Mouse (Mus musculus) heart, embryonic 10.5 days (tissue): ENCODE data around the gene Pgm2l1. TPM values are rescaled to one million over a fixed set of nuclear protein-coding genes. Genes with fewer than 3 reads are reported as not detected.

Experiments
- DNase-seq: peaks from one replicate; pipeline ENCODE4 v3.0.0-alpha.2; 2017; ENCODE audit warnings: low spot score
- H3K27ac ChIP-seq: fragments of 300-500 bp; sonication (generic); 2 replicates; pipeline ENCODE4 v1.5.1; 2016; ENCODE audit warnings: mild to moderate bottlenecking
- H3K27me3 ChIP-seq: fragments of 300-500 bp; sonication (generic); 2 replicates; pipeline ENCODE4 v1.6.1; 2016; ENCODE audit warnings: mild to moderate bottlenecking; ENCODE audit not compliant: poor library complexity, insufficient read depth, severe bottlenecking
- H3K36me3 ChIP-seq: fragments of 300-500 bp; sonication (generic); 2 replicates; pipeline ENCODE4 v1.6.1; 2016; ENCODE audit warnings: mild to moderate bottlenecking, moderate library complexity
- H3K4me1 ChIP-seq: fragments of 300-500 bp; sonication (generic); 2 replicates; pipeline ENCODE4 v1.6.1; 2016; ENCODE audit warnings: mild to moderate bottlenecking
- H3K4me3 ChIP-seq: fragments of 300-500 bp; sonication (generic); 2 replicates; pipeline ENCODE4 v1.5.1; 2016; ENCODE audit warnings: mild to moderate bottlenecking, moderate library complexity
- H3K9me3 ChIP-seq: fragments of 300-500 bp; sonication (generic); 2 replicates; pipeline ENCODE4 v1.6.1; 2016; ENCODE audit warnings: mild to moderate bottlenecking, moderate library complexity
- WGBS: fragments of 180-500 bp; shearing (Covaris S2); methylation state at CpG from one replicate; pipeline ENCODE4 v1.1.7; 2016; 5-methylcytosine and 5-hydroxymethylcytosine counted together
- polyA plus RNA-seq: library from polyadenylated mRNA; unstranded; fragments of >200 nt; fragmentation: Nextera tagmentation; extraction: Ambion mirVana; gene quantifications from 2 replicates; pipeline ENCODE4 v1.2.1, GENCODE M21; 2016

Gene Pgm2l1
- polyA plus RNA-seq, 1 experiment from 2014 or later, result 1.4 TPM

GRCm38 (mm10) chr7:100283298-100283697 lies 56.1 kb downstream of the Pgm2l1 start:
- Histone ChIP-seq H3K4me3 (no peak overlapping the region), H3K27me3 (peaks cover 37% of the 10 kb centered on the region), H3K9me3 (no peaks in the 10 kb centered on the region), H3K36me3 (no peaks in the 10 kb centered on the region), H3K27ac (no peak overlapping the region), H3K4me1 (peaks cover 14% of the 10 kb centered on the region)
- no peak for DNase-seq
- WGBS, result 74% methylated on average over 3 of the region's 3 CpGs

DNA sequence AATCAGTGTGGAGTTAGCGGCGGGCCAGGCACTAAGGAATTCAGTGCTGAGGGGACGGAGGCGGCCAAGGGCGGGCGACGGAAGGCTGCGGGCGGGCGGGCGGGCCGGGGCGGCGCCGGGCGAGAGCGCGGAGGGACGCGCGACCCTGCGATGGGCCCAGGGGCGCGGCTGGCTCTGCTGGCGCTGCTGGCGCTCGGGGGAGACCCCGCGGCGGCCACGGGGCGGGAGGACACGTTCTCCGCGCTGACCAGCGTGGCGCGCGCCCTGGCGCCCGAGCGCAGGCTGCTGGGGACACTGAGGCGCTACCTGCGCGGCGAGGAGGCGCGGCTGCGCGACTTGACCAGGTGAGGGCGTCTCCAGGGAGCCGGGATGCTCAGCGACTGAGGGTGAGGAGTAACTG lies 58.2 kb downstream of the Pgm2l1 start, which contains the start of gene P4ha3:
TSS of gene P4ha3 (plus strand) at position 138 of the 400 bp plus-strand sequence.
- H3K9me3 ChIP-seq, result no peaks in the 10 kb centered on the region
- 0% methylated on average over 30 of the region's 53 CpGs for WGBS
- H3K27ac ChIP-seq, result peak within 1 kb of the TSS; percentile 92
- H3K4me3 ChIP-seq, result peak within 1 kb of the TSS; percentile 82
- peaks cover 27% of the 10 kb centered on the region for H3K4me1 ChIP-seq
- peaks cover 47% of the 10 kb centered on the region for H3K27me3 ChIP-seq
- no peak for DNase-seq
- H3K36me3 ChIP-seq, result no peaks in the 10 kb centered on the region

DNA sequence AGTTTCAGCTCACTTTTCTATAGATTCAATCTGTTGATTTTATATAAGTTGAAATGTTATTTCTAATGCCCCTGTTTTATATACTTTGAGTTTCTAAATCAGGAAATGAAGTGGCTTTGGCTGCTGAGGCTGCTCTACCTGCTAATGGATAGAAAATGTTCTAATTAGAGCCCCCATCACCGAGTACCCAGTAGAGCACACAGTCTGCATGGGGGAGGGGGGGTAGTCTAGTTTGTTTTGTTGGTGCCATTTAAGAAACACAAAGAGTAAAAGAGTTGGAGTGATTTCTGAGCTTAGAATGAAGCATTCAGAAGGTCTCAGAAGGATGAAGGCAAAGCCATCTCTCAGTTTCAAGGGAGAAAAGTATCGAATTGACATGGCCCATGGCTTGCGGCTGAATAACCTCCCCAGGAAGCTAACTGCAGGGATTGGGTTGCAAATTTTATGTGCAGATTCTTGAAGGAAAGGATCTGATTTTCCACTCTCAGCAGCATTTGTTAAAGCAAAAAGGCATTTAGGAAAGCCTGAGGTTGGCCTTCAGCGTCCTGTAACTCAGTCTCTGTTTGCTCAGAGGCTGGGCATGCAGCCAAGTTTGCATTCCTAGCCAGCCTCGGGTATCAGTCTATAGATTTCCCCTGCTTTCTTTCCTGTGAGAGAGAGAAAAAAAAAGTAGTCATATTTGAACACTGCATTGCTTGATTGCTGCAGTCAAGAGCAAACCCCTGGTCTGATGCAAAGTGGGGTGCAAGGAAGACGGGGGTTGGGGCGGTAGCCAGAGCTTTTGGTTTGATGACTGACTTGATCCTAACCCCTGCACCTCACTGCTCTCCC lies 60.8 kb downstream of the Pgm2l1 start:
- H3K4me1 ChIP-seq, result peaks cover 27% of the 10 kb centered on the region
- peak overlapping the region; percentile 44 for H3K4me3 ChIP-seq
- no peaks in the 10 kb centered on the region for H3K36me3 ChIP-seq
- peak overlapping the region; percentile 86 for H3K27ac ChIP-seq
- DNase-seq, result peak; percentile 85
- 26% methylated on average over 7 of the region's 7 CpGs for WGBS
- H3K9me3 ChIP-seq, result no peaks in the 10 kb centered on the region
- H3K27me3 ChIP-seq, result peaks cover 43% of the 10 kb centered on the region

GRCm38 (mm10) chr7:100288622-100289021 lies 61.4 kb downstream of the Pgm2l1 start:
- peak overlapping the region; percentile 44 for H3K4me3 ChIP-seq
- peaks cover 40% of the 10 kb centered on the region for H3K27me3 ChIP-seq
- no peaks in the 10 kb centered on the region for H3K36me3 ChIP-seq
- DNase-seq, result no peak
- WGBS, result 40% methylated on average over 11 of the region's 11 CpGs
- H3K9me3 ChIP-seq, result no peaks in the 10 kb centered on the region
- H3K4me1 ChIP-seq, result peaks cover 27% of the 10 kb centered on the region
- H3K27ac ChIP-seq, result peak overlapping the region; percentile 86

- H3K27ac ChIP-seq, result no peak overlapping the region
- WGBS, result 78% methylated on average over 8 of the region's 8 CpGs
- H3K9me3 ChIP-seq, result no peaks in the 10 kb centered on the region
- no peak overlapping the region for H3K4me3 ChIP-seq
- H3K27me3 ChIP-seq, result peaks cover 13% of the 10 kb centered on the region; the same call in 1 of the 2 replicates
- peaks cover 11% of the 10 kb centered on the region for H3K4me1 ChIP-seq
- H3K36me3 ChIP-seq, result no peaks in the 10 kb centered on the region
- DNase-seq, result peak; percentile 72
These were observed 66.4 kb downstream of the Pgm2l1 start for GRCm38 (mm10) chr7:100293546-100293945.

DNA sequence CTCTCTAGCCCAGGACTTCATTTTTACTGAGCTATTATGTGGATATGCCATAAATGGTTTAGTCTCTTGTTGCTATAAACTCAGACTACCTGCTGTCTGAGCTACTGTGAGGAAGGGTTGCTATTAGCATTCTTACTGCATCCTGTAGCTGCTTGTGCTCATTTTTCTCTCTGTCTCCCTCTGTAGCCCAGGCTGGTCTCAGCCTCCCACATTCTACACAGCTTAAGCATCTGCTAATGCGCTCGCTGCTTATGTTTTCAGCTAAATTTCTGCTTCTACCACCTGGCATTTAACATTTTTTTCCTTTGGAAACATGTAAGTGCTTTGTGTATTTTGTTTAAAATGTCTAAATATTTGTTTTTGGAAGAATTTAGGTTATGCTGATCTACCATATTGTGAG lies 68.6 kb downstream of the Pgm2l1 start:
- H3K9me3 ChIP-seq, result no peaks in the 10 kb centered on the region
- no peak overlapping the region for H3K27ac ChIP-seq
- WGBS, result 91% methylated on average over 2 of the region's 2 CpGs
- H3K27me3 ChIP-seq, result 0 out of 2 replicates have a peak, but pooled peaks cover 3% of the 10 kb centered on the region
- DNase-seq, result no peak
- H3K4me3 ChIP-seq, result no peak overlapping the region
- H3K4me1 ChIP-seq, result peaks cover 20% of the 10 kb centered on the region
- no peaks in the 10 kb centered on the region for H3K36me3 ChIP-seq

GRCm38 (mm10) chr7:100296699-100297098 lies 69.5 kb downstream of the Pgm2l1 start:
- H3K4me3 ChIP-seq, result no peak overlapping the region
- no peaks in the 10 kb centered on the region for H3K36me3 ChIP-seq
- H3K27me3 ChIP-seq, result 0 out of 2 replicates have a peak, but pooled peaks cover 3% of the 10 kb centered on the region
- 76% methylated on average over 6 of the region's 6 CpGs for WGBS
- DNase-seq, result no peak
- H3K4me1 ChIP-seq, result peaks cover 28% of the 10 kb centered on the region
- H3K9me3 ChIP-seq, result no peaks in the 10 kb centered on the region
- no peak overlapping the region for H3K27ac ChIP-seq

- WGBS, result 69% methylated on average over 14 of the region's 14 CpGs
- DNase-seq, result peak; percentile 60
- Histone ChIP-seq H3K36me3 (no peaks in the 10 kb centered on the region), H3K4me3 (no peak overlapping the region), H3K9me3 (no peaks in the 10 kb centered on the region), H3K4me1 (peaks cover 32% of the 10 kb centered on the region), H3K27me3 (no peaks in the 10 kb centered on the region), H3K27ac (peak overlapping the region; percentile 42; the same call in 1 of the 2 replicates)
These were observed 71.8 kb downstream of the Pgm2l1 start for GRCm38 (mm10) chr7:100298861-100299510.

- H3K27me3 ChIP-seq, result no peaks in the 10 kb centered on the region
- no peak overlapping the region for H3K4me3 ChIP-seq
- H3K9me3 ChIP-seq, result no peaks in the 10 kb centered on the region
- peaks cover 32% of the 10 kb centered on the region for H3K4me1 ChIP-seq
- 46% methylated on average over 3 of the region's 3 CpGs for WGBS
- peak overlapping the region; percentile 62 for H3K27ac ChIP-seq
- H3K36me3 ChIP-seq, result no peaks in the 10 kb centered on the region
- DNase-seq, result peak; percentile 76
These were observed 74.2 kb downstream of the Pgm2l1 start for GRCm38 (mm10) chr7:100301390-100301789.

- Histone ChIP-seq H3K9me3 (no peaks in the 10 kb centered on the region), H3K27me3 (no peaks in the 10 kb centered on the region), H3K4me3 (no peak overlapping the region), H3K4me1 (peaks cover 32% of the 10 kb centered on the region), H3K27ac (peak overlapping the region; percentile 62; the same call in 1 of the 2 replicates), H3K36me3 (no peaks in the 10 kb centered on the region)
- WGBS, result 52% methylated on average over 4 of the region's 4 CpGs
- DNase-seq, result no peak
These were observed 75.1 kb downstream of the Pgm2l1 start for GRCm38 (mm10) chr7:100302316-100302715.

GRCm38 (mm10) chr7:100305894-100306293 lies 78.7 kb downstream of the Pgm2l1 start:
- no peaks in the 10 kb centered on the region for H3K36me3 ChIP-seq
- H3K4me3 ChIP-seq, result no peak overlapping the region
- no peaks in the 10 kb centered on the region for H3K9me3 ChIP-seq
- peaks cover 32% of the 10 kb centered on the region for H3K4me1 ChIP-seq
- WGBS, result 87% methylated on average over 9 of the region's 9 CpGs
- no peak overlapping the region for H3K27ac ChIP-seq
- no peaks in the 10 kb centered on the region for H3K27me3 ChIP-seq
- no peak for DNase-seq

GRCm38 (mm10) chr7:100307872-100308653 lies 80.9 kb downstream of the Pgm2l1 start:
- 77% methylated on average over 6 of the region's 6 CpGs for WGBS

More at GRCm38 (mm10) chr7:100307872-100308653, 80.9 kb downstream of the Pgm2l1 start:
- peaks cover 29% of the 10 kb centered on the region for H3K4me1 ChIP-seq
- no peak for DNase-seq
- no peaks in the 10 kb centered on the region for H3K9me3 ChIP-seq
- no peaks in the 10 kb centered on the region for H3K27me3 ChIP-seq
- H3K4me3 ChIP-seq, result no peak overlapping the region
- no peaks in the 10 kb centered on the region for H3K36me3 ChIP-seq
- no peak overlapping the region for H3K27ac ChIP-seq
